Mouse (Mus musculus) ES-E14 (cell line): Measurements from ENCODE around the gene Cd151.

ENCODE experiments used
- CHD2 ChIP-seq: IDR thresholded peaks from 2 replicates; pipeline ENCODE4 v1.6.1; 2014; ENCODE audit warnings: mild to moderate bottlenecking, low read depth, low read length, inconsistent platforms
- HCFC1 ChIP-seq: IDR thresholded peaks from 2 replicates; pipeline ENCODE4 v1.6.1; 2012; ENCODE audit warnings: low read length, inconsistent platforms, borderline replicate concordance; ENCODE audit not compliant: insufficient read depth
- MAFK ChIP-seq: IDR thresholded peaks from 2 replicates; pipeline ENCODE4 v1.6.1; 2014; ENCODE audit warnings: mild to moderate bottlenecking, low read depth, low read length, inconsistent platforms; ENCODE audit not compliant: insufficient read depth
- ZC3H11A ChIP-seq: IDR thresholded peaks from 2 replicates; pipeline ENCODE4 v1.6.1; 2012; ENCODE audit warnings: low read depth, mild to moderate bottlenecking, inconsistent platforms, low read length, borderline replicate concordance
- ZNF384 ChIP-seq: IDR thresholded peaks from 2 replicates; pipeline ENCODE4 v1.6.1; 2012; ENCODE audit warnings: low read depth, low read length, inconsistent platforms

DNA sequence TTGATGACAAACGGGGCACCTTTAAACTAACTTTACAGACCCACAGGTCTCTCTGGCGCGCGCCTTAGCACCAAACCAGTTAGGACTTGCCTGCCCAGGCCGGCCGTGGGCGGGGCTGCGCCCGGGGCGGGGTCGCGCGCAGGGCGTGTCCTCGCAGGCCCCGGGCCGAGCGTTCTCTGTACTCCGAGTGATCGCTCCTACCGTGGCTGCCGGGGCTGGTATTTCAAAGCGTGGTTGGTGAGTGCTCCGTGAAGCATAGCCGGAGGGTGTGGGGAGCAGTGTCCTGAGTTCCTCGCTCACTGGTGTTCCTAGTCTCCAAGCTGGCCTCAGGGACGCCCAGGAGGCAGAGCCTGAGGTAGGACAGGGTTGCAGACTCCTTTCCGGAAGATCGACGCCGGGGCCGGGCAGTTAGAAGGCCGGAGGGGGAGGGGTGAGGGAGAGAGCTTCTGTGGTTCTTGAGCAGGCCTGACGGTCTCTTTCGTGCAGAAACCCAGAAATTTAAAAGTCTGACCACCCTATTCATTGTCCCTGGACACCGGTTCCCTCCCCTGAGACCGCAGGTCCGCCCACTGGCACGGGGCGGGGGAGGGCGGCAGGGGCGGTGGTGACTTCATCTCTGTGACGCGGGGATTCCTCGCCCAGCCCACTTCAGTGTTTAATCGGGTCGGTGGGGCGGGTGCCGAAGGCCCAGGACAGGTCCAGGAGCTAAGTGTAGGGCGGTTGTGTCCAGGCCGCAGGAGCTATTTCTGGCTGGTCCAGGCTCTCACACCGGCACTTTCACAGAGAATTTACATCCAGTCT is at the start of gene Cd151:
- TF ChIP-seq ZNF384 (no peak), ZC3H11A (no peak), MAFK (no peak), HCFC1 (no peak), CHD2 (no peak)
